Mouse (Mus musculus): ENCODE measurements around the gene Hoxc9.
A peak's percentile ranks its signal among the peaks of the same experiment; 100 is the strongest.

Hoxc9 gene

GRCm38 (mm10) chr15:102956906-102957305, 19.3 kb upstream of the Hoxc9 start:
- DNase-seq = no peak

- DNase-seq = no peak
Observed at GRCm38 (mm10) chr15:102959663-102960191, 16.5 kb upstream of the Hoxc9 start.

- DNase-seq = no peak
Observed at GRCm38 (mm10) chr15:102961728-102962127, 14.5 kb upstream of the Hoxc9 start.

GRCm38 (mm10) chr15:102962492-102962891, 13.7 kb upstream of the Hoxc9 start:
- DNase-seq = no peak

- DNase-seq = no peak
Observed at GRCm38 (mm10) chr15:102963259-102963658, 13.0 kb upstream of the Hoxc9 start.

- no peak for DNase-seq
Observed at GRCm38 (mm10) chr15:102963671-102964640, 12.3 kb upstream of the Hoxc9 start.

- DNase-seq = no peak
Observed at GRCm38 (mm10) chr15:102965003-102965891, 11.0 kb upstream of the Hoxc9 start.

GRCm38 (mm10) chr15:102965892-102966775, 10.1 kb upstream of the Hoxc9 start:
- DNase-seq = peak; percentile 93

- DNase-seq = no peak
Observed at GRCm38 (mm10) chr15:102966776-102967311, 9.4 kb upstream of the Hoxc9 start, which contains the start of gene Hoxc10. Gene Hoxc10, plus strand, starts transcription at chr15:102966796.

DNA sequence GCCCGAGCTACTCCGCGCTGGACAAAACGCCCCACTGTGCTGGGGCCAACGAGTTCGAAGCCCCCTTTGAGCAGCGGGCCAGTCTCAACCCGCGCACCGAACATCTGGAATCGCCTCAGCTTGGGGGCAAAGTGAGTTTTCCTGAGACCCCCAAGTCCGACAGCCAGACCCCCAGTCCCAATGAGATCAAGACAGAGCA, 9.0 kb upstream of the Hoxc9 start, which contains the start of gene Hoxc5:
Gene Hoxc5 (plus strand): TSS at position 132 of the 199 bp plus-strand sequence.
- DNase-seq = no peak

DNA sequence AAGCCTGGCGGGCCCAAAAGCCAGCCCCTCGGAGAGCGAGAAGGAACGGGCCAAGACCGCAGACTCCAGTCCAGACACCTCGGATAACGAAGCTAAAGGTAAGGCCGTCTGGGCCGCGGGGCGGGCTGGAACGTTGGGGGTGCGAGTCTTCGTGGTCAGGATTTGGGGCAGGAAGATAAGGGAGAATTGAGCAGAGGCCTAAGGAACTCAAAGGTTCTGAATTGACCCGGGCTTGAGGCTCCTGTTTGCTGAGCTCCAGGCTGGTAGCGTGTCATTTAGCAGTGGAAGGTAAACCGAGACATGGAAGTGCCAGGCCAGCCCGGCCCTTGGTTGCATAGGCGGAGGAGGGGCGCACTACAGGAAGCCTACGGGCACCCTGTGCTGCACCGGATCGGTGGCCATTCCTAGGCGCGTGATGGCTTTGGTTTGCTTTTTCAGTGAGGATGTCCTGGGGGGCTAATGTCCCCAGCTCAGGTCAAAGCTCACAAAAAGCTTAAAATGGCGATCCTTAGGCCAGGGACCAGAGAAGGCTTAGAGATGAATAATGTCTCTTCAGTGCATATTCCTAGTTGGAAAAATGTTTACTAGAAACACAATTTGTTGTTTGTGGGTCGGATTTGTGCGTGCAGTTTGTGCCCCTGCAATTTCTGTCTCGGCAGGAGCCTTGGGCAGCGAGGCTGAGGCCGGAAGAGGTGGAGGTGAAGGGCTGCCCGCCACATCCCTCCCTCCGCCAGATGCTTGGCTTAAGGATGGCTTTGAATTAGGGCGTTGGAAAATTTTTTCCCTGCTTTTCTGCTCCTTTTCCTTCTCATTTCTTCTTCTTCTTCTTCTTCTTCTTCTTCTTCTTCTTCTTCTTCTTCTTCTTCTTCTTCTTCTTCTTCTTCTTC, 8.5 kb upstream of the Hoxc9 start:
- no peak for DNase-seq

DNA sequence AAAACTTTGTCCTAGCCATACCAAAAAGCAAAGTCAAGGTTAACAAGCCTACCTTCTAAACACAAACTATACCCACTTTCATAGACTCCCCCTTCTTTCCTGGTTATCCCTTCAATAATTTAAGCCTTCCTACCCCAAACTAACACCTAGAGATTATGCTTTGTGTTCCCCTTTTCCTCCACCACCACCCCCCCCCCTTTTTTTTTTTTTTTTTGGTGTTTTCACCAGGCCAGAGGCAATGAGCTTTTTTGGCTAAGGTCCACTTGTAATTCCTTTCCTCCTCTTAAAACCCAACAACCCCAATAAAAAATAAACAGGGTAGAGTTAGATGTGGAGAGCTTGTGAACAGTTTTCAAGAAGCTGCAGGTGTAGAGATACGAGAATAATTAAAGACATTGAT, 6.9 kb upstream of the Hoxc9 start:
- no peak for DNase-seq

DNA sequence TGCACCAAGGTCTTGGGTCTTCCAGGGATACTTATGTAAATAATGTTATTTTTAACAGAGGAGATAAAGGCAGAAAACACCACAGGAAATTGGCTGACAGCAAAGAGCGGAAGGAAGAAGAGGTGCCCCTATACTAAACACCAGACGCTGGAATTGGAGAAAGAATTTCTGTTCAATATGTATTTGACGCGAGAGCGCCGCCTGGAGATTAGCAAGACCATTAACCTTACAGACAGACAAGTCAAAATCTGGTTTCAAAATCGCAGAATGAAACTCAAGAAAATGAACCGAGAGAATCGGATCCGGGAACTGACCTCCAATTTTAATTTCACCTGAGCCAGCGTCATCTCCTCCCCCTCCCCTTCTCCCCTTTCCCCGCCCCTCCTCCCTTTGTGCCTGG, 5.5 kb upstream of the Hoxc9 start:
- DNase-seq = no peak

GRCm38 (mm10) chr15:102972254-102972653, 4.0 kb upstream of the Hoxc9 start:
- no peak for DNase-seq

DNA sequence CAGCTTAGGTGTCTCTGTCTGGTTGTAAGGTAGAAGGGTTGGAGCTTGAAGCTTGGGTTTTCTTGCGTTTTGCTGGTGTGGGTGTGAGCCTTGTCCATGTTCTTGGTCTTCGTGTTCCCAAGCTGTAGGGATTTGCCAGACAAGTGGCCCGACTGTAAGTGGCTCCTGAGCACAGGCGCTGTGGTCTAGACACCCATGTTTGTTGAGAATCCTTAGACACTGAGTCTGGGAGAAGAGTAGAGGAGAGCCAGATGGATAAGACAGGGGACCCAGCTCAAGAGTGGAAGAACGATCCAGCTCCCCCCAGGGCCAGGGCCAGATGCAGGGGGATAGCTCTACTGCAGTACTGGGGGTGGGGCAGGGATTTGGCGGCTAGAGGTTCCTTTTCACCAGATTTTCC, 3.5 kb upstream of the Hoxc9 start:
- no peak for DNase-seq

DNA sequence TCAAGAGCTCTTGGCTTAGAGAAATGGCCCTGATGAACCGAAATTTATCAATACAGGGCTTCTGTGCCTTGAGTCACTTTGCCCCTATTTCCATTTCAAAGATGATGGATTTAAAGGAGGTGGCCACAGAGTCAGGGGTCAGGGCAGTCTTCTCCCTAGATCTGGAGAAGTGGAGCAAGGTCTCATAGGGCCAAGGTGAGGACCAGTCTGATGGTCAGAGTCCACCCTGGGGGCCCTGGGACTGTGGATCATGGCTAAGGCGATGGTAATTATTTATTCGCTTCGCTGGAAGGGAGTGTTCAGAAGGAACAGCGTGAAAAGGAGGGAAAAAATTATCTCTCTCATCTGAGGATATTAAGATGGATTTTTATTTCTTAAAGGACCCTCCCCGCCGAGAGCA, 1.2 kb upstream of the Hoxc9 start:
- no peak for DNase-seq

GRCm38 (mm10) chr15:102975688-102976111, 539 bp upstream of the Hoxc9 start:
- peak; percentile 63 for DNase-seq

- DNase-seq = no peak
Observed at GRCm38 (mm10) chr15:102976631-102977422, 588 bp downstream of the Hoxc9 start.

DNA sequence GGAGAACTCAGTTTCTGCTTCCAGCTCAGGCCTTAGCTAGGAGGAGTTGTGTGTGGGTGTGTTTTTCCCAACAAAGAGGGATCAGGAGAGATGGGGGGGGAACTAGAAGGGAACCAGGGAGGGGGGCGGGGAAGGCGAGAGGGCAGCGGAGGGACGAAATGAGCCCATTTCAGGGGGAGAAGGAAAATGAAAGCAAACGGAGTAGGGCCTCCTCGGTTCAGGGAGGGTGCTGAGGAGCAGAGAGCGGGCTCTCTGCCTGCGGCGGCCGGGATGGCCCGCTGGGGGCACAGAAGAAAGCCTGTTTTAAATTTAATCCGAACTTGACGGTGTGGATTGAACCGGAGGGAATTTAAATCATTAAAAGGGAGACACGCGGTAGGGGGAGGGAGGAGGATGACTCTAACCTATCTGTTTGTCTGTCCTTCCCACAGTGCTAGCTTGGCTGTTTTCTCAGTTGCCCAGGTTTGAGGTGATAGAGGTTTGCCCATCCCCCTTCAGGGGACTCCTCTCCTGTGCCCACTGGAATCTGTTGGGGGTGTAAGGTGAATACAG, 1.3 kb downstream of the Hoxc9 start:
- no peak for DNase-seq

Measured in kidney, adult 11 months (tissue).